Mouse (Mus musculus): ENCODE measurements around the gene Pdcd1. TPM values are rescaled to one million over a fixed set of nuclear protein-coding genes. Genes with fewer than 3 reads are reported as not detected.
"Not testable (repeated sequence)": the region's sequence is repeated elsewhere in the genome, so short reads cannot be mapped to it uniquely, and the experiment has no call there.

Pdcd1 gene
- polyA plus RNA-seq, 1 experiment from 2014 or later = not detected

DNA sequence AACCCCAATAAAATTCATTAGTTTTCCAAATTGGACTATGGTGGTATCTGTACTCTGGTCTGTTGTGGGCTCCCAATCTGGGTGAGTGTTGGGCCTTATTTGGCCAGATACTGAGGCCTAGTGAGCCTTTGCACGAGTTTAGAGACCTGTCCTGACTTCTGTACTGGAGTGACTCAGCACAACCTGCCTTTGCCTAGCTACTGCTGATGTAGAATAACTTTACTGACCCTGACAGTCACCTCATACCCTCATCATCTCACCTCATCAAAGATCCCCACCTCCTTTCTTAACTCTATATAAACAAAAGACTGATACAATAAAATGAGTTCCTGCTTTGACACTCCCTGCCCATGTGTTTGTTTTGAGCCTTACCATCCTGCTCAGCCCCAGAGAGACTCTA is 24.3 kb upstream of the Pdcd1 start:
- Histone ChIP-seq H3K4me2 (ENCODE audit: low read length) (no peak overlapping the region), H3K9ac (ENCODE audit: low read depth, low read length) (no peak overlapping the region), H3K9me3 (ENCODE audit: control insufficient read depth, low read length) (no peaks in the 10 kb centered on the region), H3K27ac (ENCODE audit: low read depth, low read length) (no peak overlapping the region), H3K36me3 (ENCODE audit: control insufficient read depth, insufficient read depth, low read length) (no peaks in the 10 kb centered on the region), H3K27me3 (replicated peaks; ENCODE audit: control insufficient read depth, insufficient read depth, low read length) (no peaks in the 10 kb centered on the region; the same call in 1 of the 2 replicates), H3K4me1 (ENCODE audit: control insufficient read depth, insufficient read depth, low read depth, low read length) (no peaks in the 10 kb centered on the region), H3K4me3 (ENCODE audit: low read length) (no peak overlapping the region)
- no peak for ATAC-seq
- 43% methylated on average over 1 of the region's 1 CpGs for WGBS

DNA sequence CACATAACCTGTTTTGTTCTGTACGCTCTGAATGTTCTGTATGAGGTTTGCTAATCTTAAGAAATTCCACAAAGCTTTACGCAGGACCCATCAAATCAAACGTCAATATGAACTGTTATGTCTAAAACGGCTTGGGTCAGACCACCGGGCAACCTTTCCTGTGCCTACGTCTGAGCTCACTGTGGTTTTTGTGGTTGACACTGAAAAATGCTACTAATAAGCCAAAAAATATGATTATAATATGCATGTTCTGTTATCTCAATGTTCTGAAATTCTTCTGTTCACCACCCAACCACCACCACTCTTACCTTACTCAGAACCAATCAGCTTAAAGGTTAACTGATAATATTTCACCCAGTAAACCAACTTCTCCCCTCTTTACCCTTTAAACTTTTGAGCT is 22.4 kb upstream of the Pdcd1 start:
- H3K4me1 ChIP-seq (ENCODE audit: control insufficient read depth, insufficient read depth, low read depth, low read length) = no peaks in the 10 kb centered on the region
- no peak for ATAC-seq
- 94% methylated on average over 6 of the region's 6 CpGs for WGBS

DNA sequence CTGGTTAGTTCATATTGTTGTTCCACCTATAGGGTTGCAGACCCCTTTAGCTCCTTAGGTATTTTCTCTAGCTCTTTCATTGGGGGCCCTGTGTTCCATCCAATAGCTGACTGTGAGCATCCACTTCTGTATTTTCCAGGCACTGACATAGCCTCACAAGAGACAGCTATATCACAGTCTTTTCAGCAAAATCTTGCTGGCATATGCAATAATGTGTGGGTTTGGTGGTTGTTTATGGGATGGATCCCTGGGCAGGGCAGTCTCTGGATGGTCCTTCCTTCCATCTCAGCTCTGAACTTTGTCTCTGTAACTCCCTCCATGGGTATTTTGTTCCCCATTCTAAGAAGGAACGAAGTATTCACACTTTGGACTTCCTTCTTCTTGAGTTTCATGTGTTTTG is 5.9 kb upstream of the Pdcd1 start:
- not testable (repeated sequence) for ATAC-seq; H3K9me3 ChIP-seq (ENCODE audit: control insufficient read depth, low read length); H3K4me1 ChIP-seq (ENCODE audit: control insufficient read depth, insufficient read depth, low read depth, low read length); H3K4me2 ChIP-seq (ENCODE audit: low read length); H3K27me3 ChIP-seq (replicated peaks; ENCODE audit: control insufficient read depth, insufficient read depth, low read length); H3K4me3 ChIP-seq (ENCODE audit: low read length); H3K27ac ChIP-seq (ENCODE audit: low read depth, low read length); H3K36me3 ChIP-seq (ENCODE audit: control insufficient read depth, insufficient read depth, low read length); H3K9ac ChIP-seq (ENCODE audit: low read depth, low read length)
- 60% methylated on average over 1 of the region's 1 CpGs for WGBS

More for the DNA sequence above, 22.4 kb upstream of the Pdcd1 start:
- Histone ChIP-seq H3K36me3 (ENCODE audit: control insufficient read depth, insufficient read depth, low read length) (no peaks in the 10 kb centered on the region), H3K27me3 (replicated peaks; ENCODE audit: control insufficient read depth, insufficient read depth, low read length) (no peaks in the 10 kb centered on the region), H3K4me3 (ENCODE audit: low read length) (no peak overlapping the region), H3K9ac (ENCODE audit: low read depth, low read length) (no peak overlapping the region), H3K9me3 (ENCODE audit: control insufficient read depth, low read length) (no peaks in the 10 kb centered on the region), H3K27ac (ENCODE audit: low read depth, low read length) (no peak overlapping the region), H3K4me2 (ENCODE audit: low read length) (no peak overlapping the region)

DNA sequence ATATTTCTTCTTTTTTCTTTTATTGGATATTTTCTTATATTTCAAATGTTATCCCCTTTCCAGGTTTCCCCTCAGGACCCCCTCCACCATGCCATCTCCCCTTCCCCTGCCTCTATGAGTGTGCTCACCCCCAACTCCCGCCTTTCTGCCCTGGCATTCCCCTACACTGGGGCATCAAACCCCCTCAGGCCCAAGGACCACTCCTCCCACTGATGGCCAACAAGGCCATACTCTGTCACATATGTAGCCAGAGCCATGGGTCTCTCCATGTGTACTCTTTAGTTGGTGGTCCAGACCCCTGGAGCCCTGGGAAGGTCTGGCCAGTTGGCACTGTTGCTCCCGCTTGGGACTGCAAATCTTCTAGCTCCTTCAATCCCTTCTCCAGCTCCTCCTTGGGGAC is 5.0 kb upstream of the Pdcd1 start:
- no peaks in the 10 kb centered on the region for H3K27me3 ChIP-seq (replicated peaks; ENCODE audit: control insufficient read depth, insufficient read depth, low read length)
- H3K4me2 ChIP-seq (ENCODE audit: low read length) = no peak overlapping the region
- H3K4me1 ChIP-seq (ENCODE audit: control insufficient read depth, insufficient read depth, low read depth, low read length) = no peaks in the 10 kb centered on the region
- H3K27ac ChIP-seq (ENCODE audit: low read depth, low read length) = no peak overlapping the region
- no peak overlapping the region for H3K9ac ChIP-seq (ENCODE audit: low read depth, low read length)
- H3K4me3 ChIP-seq (ENCODE audit: low read length) = no peak overlapping the region
- no peaks in the 10 kb centered on the region for H3K9me3 ChIP-seq (ENCODE audit: control insufficient read depth, low read length)
- 90% methylated on average over 2 of the region's 2 CpGs for WGBS
- no peaks in the 10 kb centered on the region for H3K36me3 ChIP-seq (ENCODE audit: control insufficient read depth, insufficient read depth, low read length)
- no peak for ATAC-seq

DNA sequence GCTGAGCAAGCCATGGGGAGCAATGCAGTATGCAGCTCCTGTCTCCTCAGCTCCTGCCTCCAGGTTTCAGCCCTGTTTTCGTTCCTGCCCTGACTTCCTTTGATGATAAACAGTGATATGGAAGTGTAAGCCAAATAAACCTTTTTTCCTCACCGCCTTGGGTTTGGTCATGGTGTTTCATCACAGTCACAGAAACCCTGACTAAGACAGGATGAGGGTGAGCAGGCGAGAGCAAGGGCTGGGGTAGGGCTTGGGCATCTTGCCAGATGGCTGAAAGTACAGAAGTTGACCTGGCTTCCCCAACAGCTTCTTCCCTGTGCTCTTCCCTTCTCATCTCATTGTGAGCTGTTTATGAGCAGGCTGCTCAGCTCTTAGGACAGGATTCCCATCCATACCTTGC is 3.6 kb upstream of the Pdcd1 start:
- Histone ChIP-seq H3K4me2 (ENCODE audit: low read length) (no peak overlapping the region), H3K9me3 (ENCODE audit: control insufficient read depth, low read length) (no peaks in the 10 kb centered on the region), H3K36me3 (ENCODE audit: control insufficient read depth, insufficient read depth, low read length) (no peaks in the 10 kb centered on the region), H3K27me3 (replicated peaks; ENCODE audit: control insufficient read depth, insufficient read depth, low read length) (no peaks in the 10 kb centered on the region), H3K27ac (ENCODE audit: low read depth, low read length) (no peak overlapping the region), H3K4me3 (ENCODE audit: low read length) (no peak overlapping the region), H3K9ac (ENCODE audit: low read depth, low read length) (no peak overlapping the region), H3K4me1 (ENCODE audit: control insufficient read depth, insufficient read depth, low read depth, low read length) (no peaks in the 10 kb centered on the region)
- WGBS = 80% methylated on average over 3 of the region's 3 CpGs
- no peak for ATAC-seq

DNA sequence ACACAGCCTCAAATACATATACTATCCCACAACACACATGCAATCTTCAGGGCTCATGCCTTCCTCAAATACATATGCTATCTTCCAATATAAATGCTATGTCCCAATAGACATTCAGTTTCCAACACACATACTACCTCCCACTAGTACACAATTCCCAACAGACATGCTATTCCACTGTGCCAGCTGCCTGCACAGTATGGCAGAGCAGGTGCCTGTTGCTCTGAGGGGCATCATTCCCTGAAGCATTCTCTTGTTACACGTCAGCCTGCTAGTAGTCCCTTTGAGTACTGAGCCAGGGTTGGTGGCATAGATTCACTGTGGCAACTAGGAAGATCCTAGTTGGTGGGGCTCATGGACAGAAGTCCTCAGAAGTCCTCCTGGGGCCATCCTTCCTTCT is 2.1 kb upstream of the Pdcd1 start:
- Histone ChIP-seq H3K36me3 (ENCODE audit: control insufficient read depth, insufficient read depth, low read length) (no peaks in the 10 kb centered on the region), H3K9ac (ENCODE audit: low read depth, low read length) (no peak overlapping the region), H3K4me1 (ENCODE audit: control insufficient read depth, insufficient read depth, low read depth, low read length) (no peaks in the 10 kb centered on the region), H3K4me3 (ENCODE audit: low read length) (no peak overlapping the region), H3K9me3 (ENCODE audit: control insufficient read depth, low read length) (no peaks in the 10 kb centered on the region), H3K27me3 (replicated peaks; ENCODE audit: control insufficient read depth, insufficient read depth, low read length) (no peaks in the 10 kb centered on the region), H3K4me2 (ENCODE audit: low read length) (no peak overlapping the region), H3K27ac (ENCODE audit: low read depth, low read length) (no peak overlapping the region)
- WGBS = 65% methylated on average over 1 of the region's 1 CpGs
- no peak for ATAC-seq

DNA sequence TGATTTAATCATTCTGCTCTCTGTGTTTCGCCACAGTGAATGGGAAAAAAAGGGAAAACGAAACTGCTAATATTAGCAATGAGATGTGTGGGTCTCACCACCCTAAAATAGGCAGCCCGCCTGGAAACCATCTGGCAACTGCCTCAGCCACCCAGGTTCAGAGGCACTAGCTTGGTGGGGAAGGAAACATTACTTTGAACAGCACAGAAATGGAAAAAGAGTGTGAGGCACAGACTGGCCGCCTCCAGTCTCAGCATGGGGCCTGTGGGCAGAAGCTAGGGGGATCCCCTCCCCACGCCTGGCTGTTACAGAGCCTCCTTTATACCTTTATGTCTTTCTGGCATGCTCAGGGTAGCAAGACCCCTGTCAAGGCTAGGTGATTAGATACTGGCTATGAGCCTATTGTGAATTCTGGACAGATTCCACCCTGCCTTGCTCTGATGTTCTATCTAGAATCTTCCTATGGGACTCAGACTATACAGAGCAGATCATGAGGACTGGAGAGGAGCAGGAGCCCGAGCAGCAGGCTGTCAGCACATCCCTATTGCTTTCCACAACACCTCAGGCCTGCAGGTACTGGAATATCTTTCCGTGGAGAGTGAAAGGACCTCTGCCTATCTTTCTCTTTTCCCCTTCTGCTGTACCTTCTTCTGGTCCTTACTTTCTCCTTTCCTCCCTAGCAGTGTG is 1.3 kb upstream of the Pdcd1 start:
- no peak overlapping the region for H3K4me3 ChIP-seq (ENCODE audit: low read length)
- H3K9me3 ChIP-seq (ENCODE audit: control insufficient read depth, low read length) = no peaks in the 10 kb centered on the region
- WGBS = 69% methylated on average over 7 of the region's 7 CpGs
- no peaks in the 10 kb centered on the region for H3K27me3 ChIP-seq (replicated peaks; ENCODE audit: control insufficient read depth, insufficient read depth, low read length)
- H3K36me3 ChIP-seq (ENCODE audit: control insufficient read depth, insufficient read depth, low read length) = no peaks in the 10 kb centered on the region
- 0 out of 2 replicates have a peak, but pooled peaks have one; percentile 17 for ATAC-seq
- H3K27ac ChIP-seq (ENCODE audit: low read depth, low read length) = no peak overlapping the region
- H3K4me2 ChIP-seq (ENCODE audit: low read length) = no peak overlapping the region
- H3K9ac ChIP-seq (ENCODE audit: low read depth, low read length) = no peak overlapping the region
- H3K4me1 ChIP-seq (ENCODE audit: control insufficient read depth, insufficient read depth, low read depth, low read length) = no peaks in the 10 kb centered on the region

DNA sequence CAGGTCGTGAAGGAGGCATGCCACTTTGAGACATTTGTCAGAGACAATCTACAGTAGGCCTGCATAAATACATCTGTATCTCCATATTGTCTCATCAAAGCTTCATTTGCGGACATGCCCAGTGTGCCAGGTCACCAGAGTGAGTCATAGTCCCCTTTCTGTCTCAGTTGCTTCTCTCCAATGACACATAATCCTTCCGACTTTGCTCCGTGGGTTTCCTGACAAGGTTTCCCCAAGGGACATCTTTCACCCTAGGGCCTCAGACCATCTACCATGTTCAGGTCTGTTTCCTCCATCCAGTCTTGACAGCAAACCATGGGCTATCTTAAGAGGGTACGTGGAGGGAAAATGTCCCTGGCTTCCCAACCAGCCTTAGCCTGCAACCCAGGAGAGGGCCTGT is 1.2 kb downstream of the Pdcd1 start:
- H3K36me3 ChIP-seq (ENCODE audit: control insufficient read depth, insufficient read depth, low read length) = no peaks in the 10 kb centered on the region
- H3K27me3 ChIP-seq (replicated peaks; ENCODE audit: control insufficient read depth, insufficient read depth, low read length) = no peaks in the 10 kb centered on the region
- 85% methylated on average over 5 of the region's 5 CpGs for WGBS
- H3K9me3 ChIP-seq (ENCODE audit: control insufficient read depth, low read length) = no peaks in the 10 kb centered on the region
- no peak overlapping the region for H3K4me3 ChIP-seq (ENCODE audit: low read length)
- no peak overlapping the region for H3K9ac ChIP-seq (ENCODE audit: low read depth, low read length)
- no peaks in the 10 kb centered on the region for H3K4me1 ChIP-seq (ENCODE audit: control insufficient read depth, insufficient read depth, low read depth, low read length)
- no peak overlapping the region for H3K4me2 ChIP-seq (ENCODE audit: low read length)
- ATAC-seq = no peak
- no peak overlapping the region for H3K27ac ChIP-seq (ENCODE audit: low read depth, low read length)

DNA sequence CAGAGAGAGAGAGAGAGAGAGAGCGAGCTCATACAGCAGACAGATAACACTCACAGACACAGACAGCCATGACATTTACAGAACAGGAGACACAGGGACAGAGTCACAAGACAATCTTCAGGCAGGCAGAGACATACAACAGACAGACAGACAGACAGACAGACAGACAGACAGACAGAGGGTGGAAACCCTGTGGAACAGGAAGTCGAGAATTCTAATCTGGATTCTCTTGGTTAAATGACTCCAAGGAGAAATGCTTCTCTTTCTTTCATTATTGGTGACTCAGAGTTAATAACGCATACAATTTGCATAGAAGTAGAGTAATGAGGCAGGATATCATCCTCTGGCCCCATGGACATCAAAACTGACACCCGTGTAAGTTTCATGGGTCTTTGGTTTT is 5.8 kb downstream of the Pdcd1 start:
- Histone ChIP-seq H3K9ac (ENCODE audit: low read depth, low read length) (no peak overlapping the region), H3K4me3 (ENCODE audit: low read length) (no peak overlapping the region), H3K36me3 (ENCODE audit: control insufficient read depth, insufficient read depth, low read length) (no peaks in the 10 kb centered on the region), H3K4me2 (ENCODE audit: low read length) (no peak overlapping the region), H3K9me3 (ENCODE audit: control insufficient read depth, low read length) (no peaks in the 10 kb centered on the region), H3K27ac (ENCODE audit: low read depth, low read length) (no peak overlapping the region), H3K27me3 (replicated peaks; ENCODE audit: control insufficient read depth, insufficient read depth, low read length) (no peaks in the 10 kb centered on the region), H3K4me1 (ENCODE audit: control insufficient read depth, insufficient read depth, low read depth, low read length) (no peaks in the 10 kb centered on the region)
- WGBS = 75% methylated on average over 4 of the region's 4 CpGs
- ATAC-seq = no peak

DNA sequence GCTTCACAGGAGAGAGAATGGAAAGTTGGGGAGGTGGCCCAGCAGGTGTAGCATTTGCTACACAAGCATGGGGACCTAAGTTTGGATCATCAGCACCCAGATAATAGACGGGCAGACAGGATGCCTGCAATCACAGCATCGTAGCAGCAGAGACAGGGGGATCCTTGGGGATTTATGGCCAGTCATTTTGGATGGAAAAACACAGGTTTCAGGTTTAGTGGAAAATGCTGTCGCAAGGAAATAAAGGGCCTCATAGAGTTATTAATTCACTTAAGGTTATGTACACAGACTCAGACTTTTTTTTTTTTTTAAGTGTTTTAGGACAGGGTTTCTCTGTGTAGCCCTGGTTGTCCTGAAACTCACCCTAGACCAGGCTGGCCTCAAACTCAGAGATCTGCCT is 6.8 kb downstream of the Pdcd1 start:
- no peak overlapping the region for H3K9ac ChIP-seq (ENCODE audit: low read depth, low read length)
- no peak overlapping the region for H3K4me3 ChIP-seq (ENCODE audit: low read length)
- ATAC-seq = no peak
- H3K27me3 ChIP-seq (replicated peaks; ENCODE audit: control insufficient read depth, insufficient read depth, low read length) = no peaks in the 10 kb centered on the region
- no peaks in the 10 kb centered on the region for H3K4me1 ChIP-seq (ENCODE audit: control insufficient read depth, insufficient read depth, low read depth, low read length)
- 83% methylated on average over 3 of the region's 3 CpGs for WGBS
- no peaks in the 10 kb centered on the region for H3K9me3 ChIP-seq (ENCODE audit: control insufficient read depth, low read length)
- H3K27ac ChIP-seq (ENCODE audit: low read depth, low read length) = no peak overlapping the region
- H3K4me2 ChIP-seq (ENCODE audit: low read length) = no peak overlapping the region
- H3K36me3 ChIP-seq (ENCODE audit: control insufficient read depth, insufficient read depth, low read length) = no peaks in the 10 kb centered on the region

Measured in hindbrain, embryonic 16.5 days (tissue).